Mouse (Mus musculus) cortical plate, adult 2 months (tissue): ENCODE results near the gene Ebf1.

ENCODE experiments used
- CTCF ChIP-seq: fragments of 200-500 bp; IDR thresholded peaks from 2 replicates; pipeline ENCODE4 v1.5.1; 2011; ENCODE audit warnings: mild to moderate bottlenecking, control low read depth, low read length; ENCODE audit not compliant: insufficient read depth; ENCODE audit errors: extremely low read depth
- POLR2A ChIP-seq: fragments of 200-500 bp; IDR thresholded peaks from 2 replicates; pipeline ENCODE4 v1.6.1; 2011; ENCODE audit warnings: mild to moderate bottlenecking, low read length, control low read depth; ENCODE audit not compliant: insufficient read depth; ENCODE audit errors: extremely low read depth

- TF ChIP-seq POLR2A (no peak), CTCF (no peak)
Observed at GRCm38 (mm10) chr11:44709869-44710460, 92.8 kb downstream of the Ebf1 start.
